Mouse (Mus musculus) heart, embryonic 13.5 days (tissue): ENCODE data around the gene Scgb2b18. TPM values are rescaled to one million over a fixed set of nuclear protein-coding genes. Genes with fewer than 3 reads are reported as not detected.
"Not testable (repeated sequence)": the region's sequence is repeated elsewhere in the genome, so short reads cannot be mapped to it uniquely, and the experiment has no call there.

Source experiments
- ATAC-seq: fragments of 200-750 bp; cut with Nextera tagmentation; 2 replicates; pipeline ENCODE4 v1.8.0; 2017; ENCODE audit warnings: moderate TSS enrichment; ENCODE audit not compliant: insufficient number of reproducible peaks, low FRiP score, low TSS enrichment; ENCODE audit errors: extremely low read depth
- H3K27ac ChIP-seq: fragments of 300-500 bp; sonication (generic); replicated peaks from 2 replicates; pipeline ENCODE4 v1.5.1; 2015; ENCODE audit warnings: moderate library complexity, mild to moderate bottlenecking, inconsistent platforms
- H3K27me3 ChIP-seq: fragments of 300-500 bp; sonication (generic); replicated peaks from 2 replicates; pipeline ENCODE4 v1.6.1; 2015; ENCODE audit warnings: mild to moderate bottlenecking, inconsistent platforms
- H3K36me3 ChIP-seq: fragments of 300-500 bp; sonication (generic); 2 replicates; pipeline ENCODE4 v1.6.1; 2015; ENCODE audit warnings: mild to moderate bottlenecking, inconsistent platforms
- H3K4me1 ChIP-seq: fragments of 300-500 bp; sonication (generic); 2 replicates; pipeline ENCODE4 v1.6.1; 2015; ENCODE audit warnings: inconsistent platforms
- H3K4me2 ChIP-seq: fragments of 300-500 bp; sonication (generic); 2 replicates; pipeline ENCODE4 v1.6.1; 2015; ENCODE audit warnings: inconsistent platforms, mild to moderate bottlenecking, moderate library complexity
- H3K4me3 ChIP-seq: fragments of 300-500 bp; sonication (generic); 2 replicates; pipeline ENCODE4 v1.5.1; 2015; ENCODE audit warnings: moderate library complexity, mild to moderate bottlenecking, inconsistent platforms
- H3K9ac ChIP-seq: fragments of 300-500 bp; sonication (generic); 2 replicates; pipeline ENCODE4 v1.6.1; 2015; ENCODE audit warnings: inconsistent platforms, mild to moderate bottlenecking, moderate library complexity
- H3K9me3 ChIP-seq: fragments of 300-500 bp; sonication (generic); 2 replicates; pipeline ENCODE4 v1.6.1; 2016; ENCODE audit warnings: inconsistent platforms
- WGBS: fragments of 180-500 bp; shearing (Covaris S2); methylation state at CpG from one replicate; pipeline ENCODE4 v1.1.7; 2015; ENCODE audit warnings: mixed read lengths; 5-methylcytosine and 5-hydroxymethylcytosine counted together
- polyA plus RNA-seq: library from polyadenylated mRNA; unstranded; fragments of >200 nt; fragmentation: Nextera tagmentation; extraction: Ambion mirVana; gene quantifications from 2 replicates; pipeline ENCODE4 v1.2.1, GENCODE M21; 2015

Gene Scgb2b18
- polyA plus RNA-seq, result not detected in 2 replicates

GRCm38 (mm10) chr7:33173764-33174163 lies at the start of gene Scgb2b18:
Scgb2b18 (minus strand) TSS chr7:33173864.
- not testable (repeated sequence) for ATAC-seq

GRCm38 (mm10) chr7:33185268-33185667 lies 11.6 kb upstream of the Scgb2b18 start, which contains the start of gene Scgb1b18:
Scgb1b18 (plus strand) TSS chr7:33185568.
- not testable (repeated sequence) for H3K4me1 ChIP-seq, H3K9me3 ChIP-seq, H3K4me3 ChIP-seq, ATAC-seq, H3K4me2 ChIP-seq, H3K36me3 ChIP-seq, H3K9ac ChIP-seq, H3K27me3 ChIP-seq, H3K27ac ChIP-seq
- WGBS, result no CpG with 5 or more reads among the region's 2 CpGs

More at GRCm38 (mm10) chr7:33173764-33174163, at the start of gene Scgb2b18:
- H3K4me1 ChIP-seq, H3K4me2 ChIP-seq, H3K4me3 ChIP-seq, H3K27me3 ChIP-seq, H3K9ac ChIP-seq, H3K9me3 ChIP-seq, H3K27ac ChIP-seq, H3K36me3 ChIP-seq: not testable (repeated sequence)
- WGBS, result 60% methylated on average over 2 of the region's 2 CpGs

Other genes with a start within 250 kb of the Scgb2b18 start
- gene Scgb2b17, start 117.3 kb downstream of the Scgb2b18 start, polyA plus RNA-seq, result not detected in 2 replicates
- gene Scgb1b17, start 110.4 kb downstream of the Scgb2b18 start, polyA plus RNA-seq, result not detected in 2 replicates
- not detected in 2 replicates for gene Scgb1b18, start 11.7 kb upstream of the Scgb2b18 start, polyA plus RNA-seq
- gene Scgb2b19, start 106.5 kb upstream of the Scgb2b18 start, polyA plus RNA-seq, result not detected in 2 replicates
- gene Scgb1b19, start 113.4 kb upstream of the Scgb2b18 start, polyA plus RNA-seq, result not detected in 2 replicates
- gene Scgb2b20, start 192.5 kb upstream of the Scgb2b18 start, polyA plus RNA-seq, result not detected in 2 replicates
- gene Scgb1b20, start 199.4 kb upstream of the Scgb2b18 start, polyA plus RNA-seq, result not detected in 2 replicates